Mouse (Mus musculus): ENCODE measurements around the gene Oas1a. TPM values are rescaled to one million over a fixed set of nuclear protein-coding genes. Genes with fewer than 3 reads are reported as not detected.
A peak's percentile ranks its signal among the peaks of the same experiment; 100 is the strongest.
"Not testable (repeated sequence)": the region's sequence is repeated elsewhere in the genome, so short reads cannot be mapped to it uniquely, and the experiment has no call there.

Gene Oas1a
- total RNA-seq (2015) (9.6 and 12.0 TPM in 2 replicates), total RNA-seq (2017) (11.3 and 12.0 TPM in 2 replicates)

GRCm38 (mm10) chr5:120906791-120907733 lies at the start of gene Oas1a:
TSS of gene Oas1a (minus strand) at chr5:120907521.
- peak; percentile 68 for ATAC-seq (replicated peaks; ENCODE audit: poor library complexity)

GRCm38 (mm10) chr5:120953974-120954373 lies 46.7 kb upstream of the Oas1a start:
- ATAC-seq (replicated peaks; ENCODE audit: poor library complexity) = peak; percentile 75

GRCm38 (mm10) chr5:120952242-120952770 lies 45.0 kb upstream of the Oas1a start:
- ATAC-seq (replicated peaks; ENCODE audit: poor library complexity) = no peak

GRCm38 (mm10) chr5:120942076-120942475 lies 34.8 kb upstream of the Oas1a start:
- no peak for ATAC-seq (replicated peaks; ENCODE audit: poor library complexity)

GRCm38 (mm10) chr5:120938586-120938985 lies 31.3 kb upstream of the Oas1a start:
- peak; percentile 72 for ATAC-seq (replicated peaks; ENCODE audit: poor library complexity)

GRCm38 (mm10) chr5:120937841-120938240 lies 30.5 kb upstream of the Oas1a start:
- no peak for ATAC-seq (replicated peaks; ENCODE audit: poor library complexity)

- ATAC-seq (replicated peaks; ENCODE audit: poor library complexity) = no peak
These were observed 26.6 kb upstream of the Oas1a start for GRCm38 (mm10) chr5:120933966-120934365.

- peak; percentile 65 for ATAC-seq (replicated peaks; ENCODE audit: poor library complexity)
These were observed 19.7 kb upstream of the Oas1a start for GRCm38 (mm10) chr5:120927036-120927435.

- not testable (repeated sequence) for ATAC-seq (replicated peaks; ENCODE audit: poor library complexity)
These were observed 19.0 kb upstream of the Oas1a start for GRCm38 (mm10) chr5:120926311-120926710.

- ATAC-seq (replicated peaks; ENCODE audit: poor library complexity) = not testable (repeated sequence)
These were observed 17.2 kb upstream of the Oas1a start for GRCm38 (mm10) chr5:120924520-120924919.

GRCm38 (mm10) chr5:120923969-120924368 lies 16.6 kb upstream of the Oas1a start:
- ATAC-seq (replicated peaks; ENCODE audit: poor library complexity) = no peak

GRCm38 (mm10) chr5:120920296-120920695 lies 13.0 kb upstream of the Oas1a start:
- no peak for ATAC-seq (replicated peaks; ENCODE audit: poor library complexity)

GRCm38 (mm10) chr5:120919156-120919935 lies 12.0 kb upstream of the Oas1a start:
- not testable (repeated sequence) for ATAC-seq (replicated peaks; ENCODE audit: poor library complexity)

- ATAC-seq (replicated peaks; ENCODE audit: poor library complexity) = not testable (repeated sequence)
These were observed 6.9 kb upstream of the Oas1a start, which contains the start of gene Oas1d for GRCm38 (mm10) chr5:120914204-120914603. TSS of gene Oas1d (plus strand) at chr5:120914536.

- ATAC-seq (replicated peaks; ENCODE audit: poor library complexity) = no peak
These were observed 1.0 kb upstream of the Oas1a start for GRCm38 (mm10) chr5:120908196-120908920.

- ATAC-seq (replicated peaks; ENCODE audit: poor library complexity) = no peak
These were observed 5.3 kb downstream of the Oas1a start for GRCm38 (mm10) chr5:120902056-120902455.

- no peak for ATAC-seq (replicated peaks; ENCODE audit: poor library complexity)
These were observed 6.7 kb downstream of the Oas1a start for GRCm38 (mm10) chr5:120900666-120901065.

- no peak for ATAC-seq (replicated peaks; ENCODE audit: poor library complexity)
These were observed 8.6 kb downstream of the Oas1a start for GRCm38 (mm10) chr5:120898726-120899125.

GRCm38 (mm10) chr5:120898307-120898706 lies 9.0 kb downstream of the Oas1a start:
- ATAC-seq (replicated peaks; ENCODE audit: poor library complexity) = no peak

- ATAC-seq (replicated peaks; ENCODE audit: poor library complexity) = no peak
These were observed 12.0 kb downstream of the Oas1a start for GRCm38 (mm10) chr5:120895231-120895900.
